Mouse (Mus musculus) kidney, postnatal 0 days (tissue): ENCODE results near the gene 4930539E08Rik. TPM values are rescaled to one million over a fixed set of nuclear protein-coding genes. Genes with fewer than 3 reads are reported as not detected.
A peak's percentile ranks its signal among the peaks of the same experiment; 100 is the strongest.

ENCODE experiments used
- ATAC-seq: fragments of 200-750 bp; cut with Nextera tagmentation; replicated peaks from 2 replicates; pipeline ENCODE4 v1.8.0; 2017; ENCODE audit warnings: low read depth, moderate number of reproducible peaks, moderate TSS enrichment, moderate library complexity; ENCODE audit not compliant: low FRiP score
- DNase-seq: peaks from one replicate; pipeline ENCODE4 v3.0.0-alpha.2; 2016; ENCODE audit warnings: low spot score
- H3K27ac ChIP-seq: fragments of 300-500 bp; sonication (generic); 2 replicates; pipeline ENCODE4 v1.5.1; 2014; ENCODE audit warnings: mild to moderate bottlenecking
- H3K27me3 ChIP-seq: fragments of 300-500 bp; sonication (generic); 2 replicates; pipeline ENCODE4 v1.6.1; 2014; ENCODE audit warnings: low read length, mixed read lengths; ENCODE audit not compliant: insufficient read depth
- H3K36me3 ChIP-seq: fragments of 300-500 bp; sonication (generic); 2 replicates; pipeline ENCODE4 v1.6.1; 2014; ENCODE audit warnings: low read length, mixed read lengths; ENCODE audit not compliant: insufficient read depth
- H3K4me1 ChIP-seq: fragments of 300-500 bp; sonication (generic); replicated peaks from 2 replicates; pipeline ENCODE4 v1.6.1; 2014; ENCODE audit warnings: antibody characterized with exemption, low read length, mixed read lengths; ENCODE audit not compliant: insufficient read depth
- H3K4me2 ChIP-seq: fragments of 300-500 bp; sonication (generic); 2 replicates; pipeline ENCODE4 v1.6.1; 2014; ENCODE audit warnings: mild to moderate bottlenecking, low read length, moderate library complexity, mixed read lengths
- H3K4me3 ChIP-seq: fragments of 300-500 bp; sonication (generic); replicated peaks from 2 replicates; pipeline ENCODE4 v1.5.1; 2014; ENCODE audit warnings: low read depth, low read length
- H3K9ac ChIP-seq: fragments of 300-500 bp; sonication (generic); 2 replicates; pipeline ENCODE4 v1.6.1; 2014; ENCODE audit warnings: low read depth, low read length
- H3K9me3 ChIP-seq: fragments of 300-500 bp; sonication (generic); replicated peaks from 2 replicates; pipeline ENCODE4 v1.6.1; 2016; ENCODE audit warnings: low read length, inconsistent platforms, mixed read lengths
- CTCF ChIP-seq: IDR thresholded peaks from 2 replicates; pipeline ENCODE4 v1.5.1; 2016; ENCODE audit warnings: antibody characterized with exemption, low read depth, mild to moderate bottlenecking, moderate library complexity
- WGBS: fragments of 180-500 bp; shearing (Covaris S2); extraction: QIAGEN DNeasy Blood & Tissue Kit; methylation state at CpG from one replicate; pipeline ENCODE4 v1.1.7; 2014; 5-methylcytosine and 5-hydroxymethylcytosine counted together
- polyA plus RNA-seq: library from polyadenylated mRNA; unstranded; fragments of >200 nt; fragmentation: Nextera tagmentation; extraction: Ambion mirVana; gene quantifications from 2 replicates; pipeline ENCODE4 v1.2.1, GENCODE M21; 2015

Gene 4930539E08Rik
- polyA plus RNA-seq, 1 experiment from 2014 or later = 0.41 TPM

GRCm38 (mm10) chr17:28909252-28909941 is 5.7 kb downstream of the 4930539E08Rik start:
- peak overlapping the region; percentile 48 for H3K27ac ChIP-seq
- H3K4me3 ChIP-seq = peak overlapping the region; percentile 20
- H3K36me3 ChIP-seq = no peaks in the 10 kb centered on the region
- peaks cover 6% of the 10 kb centered on the region; the same call in 1 of the 2 replicates for H3K4me1 ChIP-seq
- WGBS = 6% methylated on average over 29 of the region's 29 CpGs
- H3K27me3 ChIP-seq = no peaks in the 10 kb centered on the region
- ATAC-seq (no peak), DNase-seq (peak; percentile 73)
- TF ChIP-seq CTCF = peak; percentile 70
- peak overlapping the region; percentile 58 for H3K4me2 ChIP-seq
- H3K9me3 ChIP-seq = no peaks in the 10 kb centered on the region
- H3K9ac ChIP-seq = peak overlapping the region; percentile 52

GRCm38 (mm10) chr17:28907959-28908358 is 7.2 kb downstream of the 4930539E08Rik start:
- Histone ChIP-seq H3K27me3 (no peaks in the 10 kb centered on the region), H3K27ac (no peak overlapping the region), H3K4me1 (peaks cover 6% of the 10 kb centered on the region; the same call in 1 of the 2 replicates), H3K9me3 (no peaks in the 10 kb centered on the region), H3K9ac (no peak overlapping the region), H3K4me2 (no peak overlapping the region), H3K4me3 (no peak overlapping the region), H3K36me3 (no peaks in the 10 kb centered on the region)
- whole genome bisulfite sequencing = 82% methylated on average over 7 of the region's 7 CpGs
- TF ChIP-seq CTCF = no peak
- no peak for DNase-seq
- no peak for ATAC-seq

- DNase-seq = no peak
- H3K9ac ChIP-seq = no peak overlapping the region
- peaks cover 6% of the 10 kb centered on the region; the same call in 1 of the 2 replicates for H3K4me1 ChIP-seq
- 70% methylated on average over 13 of the region's 13 CpGs for whole genome bisulfite sequencing
- no peak for ATAC-seq
- no peaks in the 10 kb centered on the region for H3K9me3 ChIP-seq
- no peaks in the 10 kb centered on the region for H3K36me3 ChIP-seq
- H3K27me3 ChIP-seq = no peaks in the 10 kb centered on the region
- H3K4me2 ChIP-seq = no peak overlapping the region
- TF ChIP-seq CTCF = no peak
- no peak overlapping the region for H3K4me3 ChIP-seq
- no peak overlapping the region for H3K27ac ChIP-seq
Observed at GRCm38 (mm10) chr17:28905377-28905916, 9.7 kb downstream of the 4930539E08Rik start.

- Histone ChIP-seq H3K9ac (no peak overlapping the region), H3K4me1 (peaks cover 6% of the 10 kb centered on the region; the same call in 1 of the 2 replicates), H3K36me3 (no peaks in the 10 kb centered on the region), H3K9me3 (no peaks in the 10 kb centered on the region), H3K4me3 (no peak overlapping the region), H3K27ac (no peak overlapping the region), H3K4me2 (no peak overlapping the region), H3K27me3 (no peaks in the 10 kb centered on the region)
- peak; percentile 82 for TF ChIP-seq CTCF
- peak; percentile 51 for DNase-seq
- ATAC-seq = no peak
- WGBS = 31% methylated on average over 23 of the region's 23 CpGs
Observed at GRCm38 (mm10) chr17:28904546-28905376, 10.4 kb downstream of the 4930539E08Rik start.

GRCm38 (mm10) chr17:28901559-28901958 is 13.6 kb downstream of the 4930539E08Rik start:
- Histone ChIP-seq H3K27me3 (no peaks in the 10 kb centered on the region), H3K9ac (no peak overlapping the region), H3K4me2 (no peak overlapping the region), H3K36me3 (no peaks in the 10 kb centered on the region), H3K9me3 (no peaks in the 10 kb centered on the region), H3K4me1 (no peaks in the 10 kb centered on the region), H3K4me3 (no peak overlapping the region), H3K27ac (no peak overlapping the region)
- DNase-seq (no peak), ATAC-seq (no peak)
- 75% methylated on average over 4 of the region's 4 CpGs for WGBS
- peak; percentile 47 for TF ChIP-seq CTCF

GRCm38 (mm10) chr17:28899427-28899826 is 15.7 kb downstream of the 4930539E08Rik start:
- WGBS = 67% methylated on average over 19 of the region's 19 CpGs
- Histone ChIP-seq H3K4me2 (no peak overlapping the region), H3K27ac (no peak overlapping the region), H3K4me3 (no peak overlapping the region), H3K9ac (no peak overlapping the region), H3K4me1 (no peaks in the 10 kb centered on the region), H3K27me3 (no peaks in the 10 kb centered on the region), H3K9me3 (no peaks in the 10 kb centered on the region), H3K36me3 (no peaks in the 10 kb centered on the region)
- ATAC-seq (no peak), DNase-seq (no peak)
- TF ChIP-seq CTCF = no peak
